Mouse (Mus musculus) forebrain, embryonic 14.5 days (tissue): ENCODE data around the gene Lsamp. TPM values are rescaled to one million over a fixed set of nuclear protein-coding genes. Genes with fewer than 3 reads are reported as not detected.
A peak's percentile ranks its signal among the peaks of the same experiment; 100 is the strongest.

Experiments used
- ATAC-seq: fragments of 200-750 bp; cut with Nextera tagmentation; 2 replicates; pipeline ENCODE4 v1.8.0; 2017; ENCODE audit warnings: mild to moderate bottlenecking, moderate library complexity
- DNase-seq: peaks from one replicate; pipeline ENCODE4 v3.0.0-alpha.2; 2015; ENCODE audit warnings: low spot score
- H3K27ac ChIP-seq: fragments of 300-500 bp; sonication (generic); 2 replicates; pipeline ENCODE4 v1.5.1; 2014; ENCODE audit warnings: low read depth, mild to moderate bottlenecking, control low read depth, low read length, moderate library complexity
- H3K27me3 ChIP-seq: fragments of 300-500 bp; sonication (generic); replicated peaks from 2 replicates; pipeline ENCODE4 v1.6.1; 2014; ENCODE audit warnings: low read length, control low read depth, mixed read lengths; ENCODE audit not compliant: control insufficient read depth, insufficient read depth
- H3K36me3 ChIP-seq: fragments of 300-500 bp; sonication (generic); 2 replicates; pipeline ENCODE4 v1.6.1; 2014; ENCODE audit warnings: low read length, control low read depth; ENCODE audit not compliant: control insufficient read depth, insufficient read depth
- H3K4me1 ChIP-seq: fragments of 300-500 bp; sonication (generic); 2 replicates; pipeline ENCODE4 v1.6.1; 2014; ENCODE audit warnings: antibody characterized with exemption, low read length, control low read depth; ENCODE audit not compliant: control insufficient read depth, insufficient read depth
- H3K4me2 ChIP-seq: fragments of 300-500 bp; sonication (generic); 2 replicates; pipeline ENCODE4 v1.6.1; 2014; ENCODE audit warnings: mild to moderate bottlenecking, control low read depth, low read length
- H3K4me3 ChIP-seq: fragments of 300-500 bp; sonication (generic); 2 replicates; pipeline ENCODE4 v1.5.1; 2014; ENCODE audit warnings: low read depth, low read length, control low read depth
- H3K9ac ChIP-seq: fragments of 300-500 bp; sonication (generic); 2 replicates; pipeline ENCODE4 v1.6.1; 2014; ENCODE audit warnings: mild to moderate bottlenecking, low read length, control low read depth, moderate library complexity
- H3K9me3 ChIP-seq: fragments of 300-500 bp; sonication (generic); replicated peaks from 2 replicates; pipeline ENCODE4 v1.6.1; 2016; ENCODE audit warnings: low read length, control low read depth, mixed read lengths; ENCODE audit not compliant: control insufficient read depth
- WGBS: fragments of 180-500 bp; shearing (Covaris S2); extraction: QIAGEN DNeasy Blood & Tissue Kit; methylation state at CpG from one replicate; pipeline ENCODE4 v1.1.7; 2014; 5-methylcytosine and 5-hydroxymethylcytosine counted together
- polyA plus RNA-seq: library from polyadenylated mRNA; unstranded; fragments of >200 nt; fragmentation: Nextera tagmentation; extraction: Ambion mirVana; gene quantifications from 2 replicates; pipeline ENCODE4 v1.2.1, GENCODE M21; 2014

Lsamp gene
- polyA plus RNA-seq, 1 experiment from 2014 or later, result 19.0 TPM

- Histone ChIP-seq H3K9me3 (no peaks in the 10 kb centered on the region), H3K9ac (no peak overlapping the region), H3K4me1 (no peaks in the 10 kb centered on the region), H3K4me2 (no peak overlapping the region), H3K4me3 (no peak overlapping the region), H3K36me3 (no peaks in the 10 kb centered on the region), H3K27ac (no peak overlapping the region), H3K27me3 (no peaks in the 10 kb centered on the region)
- DNase-seq (peak; percentile 17), ATAC-seq (0 out of 2 replicates have a peak, but pooled peaks have one; percentile 29)
- WGBS, result 48% methylated on average over 1 of the region's 1 CpGs
Measured at GRCm38 (mm10) chr16:42004166-42004565, 2020.0 kb downstream of the Lsamp start.

- no peaks in the 10 kb centered on the region for H3K27me3 ChIP-seq
- ATAC-seq, result no peak
Measured at GRCm38 (mm10) chr16:42014937-42015336, 2030.8 kb downstream of the Lsamp start.

GRCm38 (mm10) chr16:42015443-42015842, 2031.3 kb downstream of the Lsamp start:
- H3K4me2 ChIP-seq, result no peak overlapping the region
- no peaks in the 10 kb centered on the region for H3K9me3 ChIP-seq
- 77% methylated on average over 3 of the region's 3 CpGs for WGBS
- H3K36me3 ChIP-seq, result no peaks in the 10 kb centered on the region
- ATAC-seq (peak; percentile 46; the same call in 1 of the 2 replicates), DNase-seq (peak; percentile 65)
- no peak overlapping the region for H3K4me3 ChIP-seq
- no peak overlapping the region for H3K9ac ChIP-seq
- no peaks in the 10 kb centered on the region for H3K27me3 ChIP-seq
- no peak overlapping the region for H3K27ac ChIP-seq
- H3K4me1 ChIP-seq, result no peaks in the 10 kb centered on the region

More at GRCm38 (mm10) chr16:42014937-42015336, 2030.8 kb downstream of the Lsamp start:
- Histone ChIP-seq H3K27ac (no peak overlapping the region), H3K36me3 (no peaks in the 10 kb centered on the region), H3K4me1 (no peaks in the 10 kb centered on the region), H3K4me3 (no peak overlapping the region), H3K9me3 (no peaks in the 10 kb centered on the region), H3K9ac (no peak overlapping the region), H3K4me2 (no peak overlapping the region)
- 40% methylated on average over 5 of the region's 5 CpGs for WGBS
- no peak for DNase-seq

- Histone ChIP-seq H3K27me3 (no peaks in the 10 kb centered on the region), H3K4me1 (no peaks in the 10 kb centered on the region), H3K27ac (no peak overlapping the region), H3K36me3 (no peaks in the 10 kb centered on the region), H3K9ac (no peak overlapping the region), H3K4me2 (no peak overlapping the region), H3K9me3 (no peaks in the 10 kb centered on the region), H3K4me3 (no peak overlapping the region)
- DNase-seq (peak; percentile 68), ATAC-seq (peak; percentile 75; the same call in 1 of the 2 replicates)
- 75% methylated on average over 9 of the region's 9 CpGs for WGBS
Measured at GRCm38 (mm10) chr16:42016791-42017643, 2032.9 kb downstream of the Lsamp start.

- no peak for ATAC-seq
- H3K36me3 ChIP-seq, result no peaks in the 10 kb centered on the region
- WGBS, result 33% methylated on average over 1 of the region's 1 CpGs
- H3K27ac ChIP-seq, result no peak overlapping the region
- H3K9me3 ChIP-seq, result no peaks in the 10 kb centered on the region
- no peaks in the 10 kb centered on the region for H3K27me3 ChIP-seq
- H3K4me1 ChIP-seq, result no peaks in the 10 kb centered on the region
- no peak overlapping the region for H3K9ac ChIP-seq
- no peak overlapping the region for H3K4me2 ChIP-seq
- no peak for DNase-seq
- no peak overlapping the region for H3K4me3 ChIP-seq
Measured at GRCm38 (mm10) chr16:42022566-42022965, 2038.4 kb downstream of the Lsamp start.

GRCm38 (mm10) chr16:42032030-42032429, 2047.9 kb downstream of the Lsamp start:
- Histone ChIP-seq H3K27ac (no peak overlapping the region), H3K27me3 (no peaks in the 10 kb centered on the region), H3K4me3 (no peak overlapping the region), H3K4me2 (no peak overlapping the region), H3K36me3 (no peaks in the 10 kb centered on the region), H3K9ac (no peak overlapping the region), H3K4me1 (no peaks in the 10 kb centered on the region), H3K9me3 (no peaks in the 10 kb centered on the region)
- DNase-seq (no peak), ATAC-seq (no peak)
- 92% methylated on average over 2 of the region's 2 CpGs for WGBS

GRCm38 (mm10) chr16:42033449-42033848, 2049.3 kb downstream of the Lsamp start:
- Histone ChIP-seq H3K9me3 (no peaks in the 10 kb centered on the region), H3K4me2 (no peak overlapping the region), H3K27ac (no peak overlapping the region), H3K27me3 (no peaks in the 10 kb centered on the region), H3K4me3 (no peak overlapping the region), H3K4me1 (no peaks in the 10 kb centered on the region), H3K36me3 (no peaks in the 10 kb centered on the region), H3K9ac (no peak overlapping the region)
- DNase-seq (no peak), ATAC-seq (no peak)
- 91% methylated on average over 2 of the region's 2 CpGs for whole genome bisulfite sequencing

GRCm38 (mm10) chr16:42048138-42048537, 2064.0 kb downstream of the Lsamp start:
- no peaks in the 10 kb centered on the region for H3K4me1 ChIP-seq
- no peak overlapping the region for H3K4me3 ChIP-seq
- H3K9me3 ChIP-seq, result no peaks in the 10 kb centered on the region
- ATAC-seq (no peak), DNase-seq (no peak)
- no peak overlapping the region for H3K9ac ChIP-seq
- H3K36me3 ChIP-seq, result no peaks in the 10 kb centered on the region
- H3K27me3 ChIP-seq, result no peaks in the 10 kb centered on the region
- no peak overlapping the region for H3K27ac ChIP-seq
- no peak overlapping the region for H3K4me2 ChIP-seq

GRCm38 (mm10) chr16:42059927-42060326, 2075.8 kb downstream of the Lsamp start:
- no peak overlapping the region for H3K4me3 ChIP-seq
- no peak overlapping the region for H3K4me2 ChIP-seq
- H3K9ac ChIP-seq, result no peak overlapping the region
- no peak for DNase-seq
- H3K9me3 ChIP-seq, result no peaks in the 10 kb centered on the region
- WGBS, result 74% methylated on average over 3 of the region's 3 CpGs
- no peaks in the 10 kb centered on the region for H3K4me1 ChIP-seq
- ATAC-seq, result no peak
- H3K27ac ChIP-seq, result 0 out of 2 replicates have a peak overlapping the region, but pooled peaks have one; percentile 14
- no peaks in the 10 kb centered on the region for H3K27me3 ChIP-seq
- H3K36me3 ChIP-seq, result no peaks in the 10 kb centered on the region
